Mouse (Mus musculus) neural tube, embryonic 13.5 days (tissue): Measurements from ENCODE around the gene Slc30a2. TPM values are rescaled to one million over a fixed set of nuclear protein-coding genes. Genes with fewer than 3 reads are reported as not detected.

Source experiments
- ATAC-seq: fragments of 200-750 bp; cut with Nextera tagmentation; 2 replicates; pipeline ENCODE4 v1.8.0; 2017; ENCODE audit warnings: low read depth, mild to moderate bottlenecking, moderate TSS enrichment, moderate library complexity
- H3K27ac ChIP-seq: fragments of 300-500 bp; sonication (generic); replicated peaks from 2 replicates; pipeline ENCODE4 v1.5.1; 2015; ENCODE audit warnings: moderate library complexity, mild to moderate bottlenecking, inconsistent platforms
- H3K27me3 ChIP-seq: fragments of 300-500 bp; sonication (generic); 2 replicates; pipeline ENCODE4 v1.6.1; 2015; ENCODE audit warnings: mild to moderate bottlenecking, inconsistent platforms
- H3K36me3 ChIP-seq: fragments of 300-500 bp; sonication (generic); 2 replicates; pipeline ENCODE4 v1.6.1; 2015; ENCODE audit warnings: mild to moderate bottlenecking, inconsistent platforms
- H3K4me1 ChIP-seq: fragments of 300-500 bp; sonication (generic); replicated peaks from 2 replicates; pipeline ENCODE4 v1.6.1; 2015; ENCODE audit warnings: inconsistent platforms
- H3K4me2 ChIP-seq: fragments of 300-500 bp; sonication (generic); 2 replicates; pipeline ENCODE4 v1.6.1; 2015; ENCODE audit warnings: inconsistent platforms, mild to moderate bottlenecking, moderate library complexity
- H3K4me3 ChIP-seq: fragments of 300-500 bp; sonication (generic); 2 replicates; pipeline ENCODE4 v1.5.1; 2015; ENCODE audit warnings: mild to moderate bottlenecking, inconsistent platforms
- H3K9ac ChIP-seq: fragments of 300-500 bp; sonication (generic); 2 replicates; pipeline ENCODE4 v1.6.1; 2015; ENCODE audit warnings: moderate library complexity, mild to moderate bottlenecking, inconsistent platforms
- H3K9me3 ChIP-seq: fragments of 300-500 bp; sonication (generic); 2 replicates; pipeline ENCODE4 v1.6.1; 2016; ENCODE audit warnings: inconsistent platforms
- whole genome bisulfite sequencing: fragments of 180-500 bp; shearing (Covaris S2); methylation state at CpG from one replicate; pipeline ENCODE4 v1.1.7; 2015; 5-methylcytosine and 5-hydroxymethylcytosine counted together
- polyA plus RNA-seq: library from polyadenylated mRNA; unstranded; fragments of >200 nt; fragmentation: Nextera tagmentation; extraction: Ambion mirVana; gene quantifications from 2 replicates; pipeline ENCODE4 v1.2.1, GENCODE M21; 2015

Slc30a2 gene
- polyA plus RNA-seq, 1 experiment from 2014 or later = 0.15 TPM

DNA sequence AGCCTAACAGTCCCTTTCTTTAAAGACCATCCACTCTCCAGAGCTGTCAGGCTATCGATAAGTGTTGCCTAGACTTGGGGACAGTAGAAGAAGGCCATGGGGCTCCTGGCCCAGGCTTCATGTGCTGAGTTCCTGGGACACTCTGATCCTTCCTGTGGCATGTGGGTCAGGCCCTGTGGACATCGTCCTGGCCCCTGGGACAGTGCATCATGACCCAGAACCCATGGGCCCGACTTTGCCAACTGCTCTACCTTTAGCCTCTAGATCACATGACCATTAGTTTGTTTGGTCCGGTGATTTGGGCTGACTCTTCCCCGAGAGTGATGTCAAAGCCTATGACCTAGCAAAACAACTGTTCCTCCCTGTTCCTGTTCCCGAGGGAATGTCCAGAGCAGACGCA lies 32.9 kb upstream of the Slc30a2 start:
- ATAC-seq = no peak
- H3K4me2 ChIP-seq = no peak overlapping the region
- no peak overlapping the region for H3K4me3 ChIP-seq
- H3K4me1 ChIP-seq = peaks cover 19% of the 10 kb centered on the region
- H3K9ac ChIP-seq = no peak overlapping the region
- WGBS = 89% methylated on average over 7 of the region's 7 CpGs
- H3K27ac ChIP-seq = no peak overlapping the region
- H3K27me3 ChIP-seq = no peaks in the 10 kb centered on the region
- H3K9me3 ChIP-seq = peaks cover 4% of the 10 kb centered on the region; the same call in 1 of the 2 replicates
- no peaks in the 10 kb centered on the region for H3K36me3 ChIP-seq

DNA sequence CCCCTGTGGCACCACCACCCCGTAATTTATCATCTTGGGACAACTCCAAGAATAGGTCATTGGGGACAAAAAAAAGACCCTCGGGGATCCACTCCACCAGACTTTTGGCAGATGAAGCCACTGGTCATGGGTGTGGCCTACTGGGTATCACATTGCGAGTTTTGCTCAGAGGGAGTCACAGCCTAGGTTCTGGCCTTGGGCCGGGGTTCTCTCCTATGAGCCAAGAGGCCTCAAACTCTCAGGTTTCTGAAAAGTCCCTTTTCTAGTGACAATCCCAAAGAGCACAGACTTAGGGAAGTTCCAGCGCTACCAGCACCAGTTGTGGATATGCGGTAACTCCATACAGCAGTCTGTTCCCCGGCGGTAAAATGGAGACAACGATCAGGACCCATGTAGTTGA lies 32.3 kb upstream of the Slc30a2 start:
- peaks cover 25% of the 10 kb centered on the region for H3K4me1 ChIP-seq
- peaks cover 4% of the 10 kb centered on the region; the same call in 1 of the 2 replicates for H3K9me3 ChIP-seq
- H3K27me3 ChIP-seq = no peaks in the 10 kb centered on the region
- no peak overlapping the region for H3K27ac ChIP-seq
- H3K4me2 ChIP-seq = no peak overlapping the region
- ATAC-seq = no peak
- no peak overlapping the region for H3K9ac ChIP-seq
- H3K4me3 ChIP-seq = no peak overlapping the region
- no peaks in the 10 kb centered on the region for H3K36me3 ChIP-seq
- WGBS = 93% methylated on average over 9 of the region's 9 CpGs

DNA sequence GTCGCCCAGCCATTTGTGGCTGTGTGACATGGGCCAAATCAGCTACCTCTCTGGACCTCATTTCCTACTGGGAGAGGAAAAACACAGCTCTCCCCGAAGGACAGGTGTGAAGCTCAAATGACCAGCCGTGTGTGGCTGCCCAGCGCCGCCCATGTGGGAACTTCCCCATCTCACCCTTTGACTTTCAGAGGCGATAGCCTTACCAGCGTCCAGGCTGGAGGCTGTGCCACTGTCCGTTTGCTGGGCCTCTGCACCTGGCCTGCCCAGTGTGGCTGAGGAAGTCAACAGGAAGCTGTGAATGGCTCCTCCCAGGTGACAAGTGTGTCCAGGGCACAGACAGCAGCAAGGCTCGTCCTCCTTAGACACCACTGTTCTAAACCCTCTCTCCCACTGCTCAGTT lies 31.2 kb upstream of the Slc30a2 start:
- 82% methylated on average over 9 of the region's 9 CpGs for WGBS

DNA sequence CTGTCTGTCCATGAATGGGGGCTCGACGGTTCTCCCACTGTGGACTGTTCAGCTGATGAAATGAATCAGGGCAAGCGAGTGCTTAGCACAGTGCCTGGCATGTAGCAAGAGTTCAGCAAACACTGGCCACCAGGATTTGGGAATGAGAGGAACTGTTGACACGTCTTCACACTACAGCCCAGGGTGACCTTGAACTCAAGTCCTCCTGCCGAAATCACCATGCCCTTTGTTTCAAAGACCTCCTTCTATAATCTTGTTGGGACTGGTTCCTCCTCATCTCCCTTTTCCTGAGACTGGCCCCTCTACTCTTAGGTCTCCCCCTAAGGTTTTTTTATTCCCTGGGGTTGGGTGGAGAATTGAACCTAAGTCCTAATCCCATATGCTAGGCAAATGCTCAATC lies 30.6 kb upstream of the Slc30a2 start:
- Histone ChIP-seq H3K9me3 (peaks cover 4% of the 10 kb centered on the region; the same call in 1 of the 2 replicates), H3K4me3 (no peak overlapping the region), H3K9ac (no peak overlapping the region), H3K27ac (no peak overlapping the region), H3K36me3 (no peaks in the 10 kb centered on the region), H3K27me3 (no peaks in the 10 kb centered on the region), H3K4me2 (no peak overlapping the region), H3K4me1 (peaks cover 21% of the 10 kb centered on the region)
- no peak for ATAC-seq
- WGBS = 89% methylated on average over 5 of the region's 5 CpGs

More for the DNA sequence above, 31.2 kb upstream of the Slc30a2 start:
- H3K9ac ChIP-seq = no peak overlapping the region
- H3K9me3 ChIP-seq = peaks cover 4% of the 10 kb centered on the region; the same call in 1 of the 2 replicates
- ATAC-seq = no peak
- H3K4me2 ChIP-seq = no peak overlapping the region
- H3K4me3 ChIP-seq = no peak overlapping the region
- no peaks in the 10 kb centered on the region for H3K36me3 ChIP-seq
- H3K27me3 ChIP-seq = no peaks in the 10 kb centered on the region
- H3K4me1 ChIP-seq = peaks cover 25% of the 10 kb centered on the region
- H3K27ac ChIP-seq = no peak overlapping the region

DNA sequence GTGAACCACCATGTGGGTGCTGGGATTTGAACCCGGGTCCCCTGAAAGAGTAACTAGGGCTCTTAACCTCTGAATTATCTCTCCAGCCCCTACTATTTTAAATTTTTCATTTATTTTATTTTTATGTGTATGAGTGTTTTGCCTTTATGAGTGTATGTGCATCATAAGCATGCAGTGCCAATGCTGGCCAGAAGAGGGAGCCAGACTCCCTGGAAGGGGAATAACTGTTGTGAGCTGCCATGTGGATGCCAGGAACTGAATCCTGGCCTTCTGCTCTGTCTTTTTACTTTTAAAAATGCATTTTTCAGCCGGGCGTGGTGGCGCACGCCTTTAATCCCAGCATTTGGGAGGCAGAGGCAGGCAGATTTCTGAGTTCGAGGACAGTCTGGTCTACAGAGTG lies 30.1 kb upstream of the Slc30a2 start:
- H3K27me3 ChIP-seq = no peaks in the 10 kb centered on the region
- WGBS = 94% methylated on average over 6 of the region's 6 CpGs
- no peak overlapping the region for H3K4me2 ChIP-seq
- ATAC-seq = no peak
- no peak overlapping the region for H3K9ac ChIP-seq
- H3K4me3 ChIP-seq = no peak overlapping the region
- H3K9me3 ChIP-seq = peaks cover 4% of the 10 kb centered on the region; the same call in 1 of the 2 replicates
- no peaks in the 10 kb centered on the region for H3K36me3 ChIP-seq
- no peak overlapping the region for H3K27ac ChIP-seq
- H3K4me1 ChIP-seq = peaks cover 16% of the 10 kb centered on the region

DNA sequence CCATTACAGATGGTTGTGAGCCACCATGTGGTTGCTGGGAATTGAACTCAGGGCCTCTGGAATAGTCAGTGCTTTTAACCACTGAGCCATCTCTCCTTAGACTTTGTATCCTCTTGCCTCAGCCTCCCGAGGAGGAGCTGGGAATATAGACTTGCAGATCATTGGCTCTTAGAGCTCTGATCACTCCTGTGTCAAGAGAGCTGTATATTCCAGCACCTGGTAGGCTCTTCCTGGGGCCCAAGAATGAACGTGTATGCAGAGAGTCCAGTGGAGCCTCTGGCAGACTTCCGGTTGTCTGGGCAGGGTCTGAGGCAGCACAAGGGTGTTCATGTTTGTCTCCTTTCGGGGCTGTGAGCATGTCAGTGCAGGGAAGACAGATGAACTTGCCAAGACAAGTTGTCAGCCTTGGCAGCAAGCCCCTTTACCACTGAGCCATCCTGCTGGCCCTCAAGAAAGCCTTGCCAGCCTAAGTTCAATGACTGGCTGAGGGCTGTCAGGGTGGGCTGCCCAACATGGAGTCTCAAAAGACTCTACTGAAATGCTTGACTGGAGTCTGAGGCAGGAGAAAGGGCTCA lies 28.8 kb upstream of the Slc30a2 start:
- Histone ChIP-seq H3K4me2 (no peak overlapping the region), H3K4me1 (peaks cover 13% of the 10 kb centered on the region), H3K4me3 (no peak overlapping the region), H3K9me3 (peaks cover 4% of the 10 kb centered on the region; the same call in 1 of the 2 replicates), H3K9ac (no peak overlapping the region), H3K27ac (no peak overlapping the region), H3K36me3 (no peaks in the 10 kb centered on the region), H3K27me3 (no peaks in the 10 kb centered on the region)
- WGBS = 78% methylated on average over 4 of the region's 4 CpGs
- ATAC-seq = no peak

DNA sequence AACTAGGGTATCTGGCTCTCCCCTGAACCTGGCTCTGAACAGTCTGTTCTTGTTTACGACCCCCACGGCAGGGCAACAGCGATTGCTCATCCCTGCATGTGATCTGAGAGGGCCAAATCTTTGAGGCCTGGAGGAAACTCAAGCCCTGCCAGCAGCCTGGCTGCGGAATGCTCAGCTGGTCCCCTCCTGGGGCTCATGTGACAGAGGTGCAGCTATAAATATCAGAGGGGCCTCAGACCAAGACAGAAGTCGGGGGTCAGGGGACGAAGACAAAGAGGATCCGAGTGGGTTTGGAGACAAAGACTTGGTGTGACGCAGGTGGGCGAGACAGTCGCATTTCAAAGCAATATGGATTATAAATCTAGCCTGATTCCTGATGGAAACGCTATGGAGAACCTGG lies 28.1 kb upstream of the Slc30a2 start, which contains the start of gene Trim63:
Gene Trim63, plus strand, starts transcription at position 245 of the 400 bp plus-strand sequence.
- no peaks in the 10 kb centered on the region for H3K36me3 ChIP-seq
- H3K4me2 ChIP-seq = 0 out of 2 replicates have a peak within 1 kb of the TSS, but pooled peaks have one; percentile 4
- WGBS = 12% methylated on average over 11 of the region's 11 CpGs
- peaks cover 4% of the 10 kb centered on the region; the same call in 1 of the 2 replicates for H3K9me3 ChIP-seq
- H3K27me3 ChIP-seq = no peaks in the 10 kb centered on the region
- H3K4me1 ChIP-seq = peaks cover 13% of the 10 kb centered on the region
- peak; percentile 36; the same call in 1 of the 2 replicates for ATAC-seq
- 0 out of 2 replicates have a peak within 1 kb of the TSS, but pooled peaks have one; percentile 35 for H3K27ac ChIP-seq
- no peak within 1 kb of the TSS for H3K4me3 ChIP-seq
- H3K9ac ChIP-seq = no peak within 1 kb of the TSS

DNA sequence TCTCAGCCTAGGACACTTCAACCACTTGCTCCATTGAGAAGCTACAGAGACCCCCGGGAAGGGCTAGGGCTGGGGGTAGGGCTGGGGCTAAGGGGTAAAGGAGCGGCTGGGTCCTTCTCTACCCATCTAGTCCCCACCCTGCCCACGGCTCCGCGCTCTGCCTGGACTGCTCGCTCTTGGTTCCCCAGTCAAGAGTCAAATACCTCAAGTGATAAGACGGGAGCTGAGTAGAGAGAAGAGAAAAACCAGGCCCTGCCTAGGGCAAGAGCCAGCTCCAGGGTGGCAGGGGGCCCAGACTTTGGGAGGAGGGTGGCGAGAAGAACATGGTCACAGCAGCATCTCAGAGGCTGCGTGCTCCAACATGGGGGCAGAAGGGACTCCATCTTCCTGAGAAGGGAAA lies 27.5 kb upstream of the Slc30a2 start:
- Histone ChIP-seq H3K9me3 (peaks cover 4% of the 10 kb centered on the region; the same call in 1 of the 2 replicates), H3K27me3 (no peaks in the 10 kb centered on the region), H3K4me1 (peaks cover 13% of the 10 kb centered on the region), H3K9ac (no peak overlapping the region), H3K36me3 (no peaks in the 10 kb centered on the region), H3K27ac (no peak overlapping the region), H3K4me2 (0 out of 2 replicates have a peak overlapping the region, but pooled peaks have one; percentile 4), H3K4me3 (no peak overlapping the region)
- 74% methylated on average over 9 of the region's 9 CpGs for WGBS
- no peak for ATAC-seq

DNA sequence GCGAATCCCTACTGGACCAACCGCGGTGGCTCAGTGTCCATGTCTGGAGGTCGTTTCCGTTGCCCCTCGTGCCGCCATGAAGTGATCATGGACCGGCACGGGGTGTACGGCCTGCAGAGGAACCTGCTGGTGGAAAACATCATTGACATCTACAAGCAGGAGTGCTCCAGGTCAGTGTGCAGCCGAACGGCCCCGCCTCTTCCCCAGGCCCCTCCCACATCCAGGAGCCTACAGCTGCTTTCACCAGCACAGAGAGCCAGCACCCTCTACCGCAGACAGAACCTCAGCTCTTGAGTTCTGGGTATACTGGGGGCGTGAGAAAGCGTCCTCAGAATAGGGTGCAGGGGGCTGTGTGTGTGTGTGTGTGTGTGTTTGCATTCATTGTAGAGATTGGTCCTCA lies 26.6 kb upstream of the Slc30a2 start:
- no peak overlapping the region for H3K9ac ChIP-seq
- WGBS = 56% methylated on average over 16 of the region's 16 CpGs
- no peak overlapping the region for H3K4me3 ChIP-seq
- peaks cover 13% of the 10 kb centered on the region for H3K4me1 ChIP-seq
- H3K9me3 ChIP-seq = peaks cover 4% of the 10 kb centered on the region; the same call in 1 of the 2 replicates
- no peaks in the 10 kb centered on the region for H3K36me3 ChIP-seq
- H3K27me3 ChIP-seq = no peaks in the 10 kb centered on the region
- no peak; the same call in 1 of the 2 replicates for ATAC-seq
- no peak overlapping the region for H3K4me2 ChIP-seq
- no peak overlapping the region for H3K27ac ChIP-seq

DNA sequence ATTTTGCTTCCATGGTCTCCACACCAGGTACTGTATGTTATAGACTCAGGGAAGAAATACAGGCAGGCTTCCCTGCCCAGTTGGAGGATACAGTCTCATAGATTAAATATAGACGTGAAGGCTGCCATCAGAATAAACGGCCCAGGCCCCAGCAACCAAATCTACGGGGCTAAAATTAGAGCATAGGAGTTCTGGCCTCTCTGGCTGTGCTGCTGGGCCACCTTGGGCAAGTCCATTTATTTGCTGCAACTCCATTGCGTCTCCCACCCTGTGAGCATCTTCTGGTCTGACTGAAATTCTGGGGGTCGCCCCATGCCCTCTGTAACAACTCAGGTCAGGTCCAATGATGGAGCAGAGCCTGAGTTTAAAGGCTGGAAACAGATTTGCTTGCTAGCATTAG lies 23.9 kb upstream of the Slc30a2 start:
- Histone ChIP-seq H3K4me2 (no peak overlapping the region), H3K27me3 (no peaks in the 10 kb centered on the region), H3K9ac (no peak overlapping the region), H3K36me3 (no peaks in the 10 kb centered on the region), H3K4me3 (no peak overlapping the region), H3K9me3 (no peaks in the 10 kb centered on the region), H3K4me1 (peaks cover 13% of the 10 kb centered on the region), H3K27ac (no peak overlapping the region)
- no peak for ATAC-seq
- 89% methylated on average over 5 of the region's 5 CpGs for WGBS

DNA sequence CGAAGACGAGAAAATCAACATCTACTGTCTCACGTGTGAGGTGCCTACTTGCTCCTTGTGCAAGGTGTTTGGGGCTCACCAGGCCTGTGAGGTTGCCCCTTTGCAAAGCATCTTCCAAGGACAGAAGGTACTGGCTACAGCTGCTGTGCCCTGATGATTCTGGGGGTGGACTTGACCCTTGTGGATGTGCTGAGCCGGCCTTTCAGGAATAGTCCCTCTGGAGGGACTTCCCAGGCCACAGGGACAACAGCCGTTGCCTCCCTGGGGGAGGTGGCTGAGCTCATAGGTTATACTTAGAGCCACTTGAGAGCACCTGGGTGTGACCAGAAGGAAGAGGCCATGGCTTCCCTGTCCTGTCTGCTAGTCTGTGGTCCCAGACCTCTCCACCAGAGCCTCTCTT lies 23.3 kb upstream of the Slc30a2 start:
- no peak overlapping the region for H3K4me2 ChIP-seq
- no peak overlapping the region for H3K27ac ChIP-seq
- H3K4me1 ChIP-seq = peaks cover 10% of the 10 kb centered on the region
- H3K9me3 ChIP-seq = no peaks in the 10 kb centered on the region
- no peak overlapping the region for H3K9ac ChIP-seq
- ATAC-seq = no peak
- 76% methylated on average over 5 of the region's 5 CpGs for WGBS
- no peaks in the 10 kb centered on the region for H3K36me3 ChIP-seq
- no peak overlapping the region for H3K4me3 ChIP-seq
- no peaks in the 10 kb centered on the region for H3K27me3 ChIP-seq

DNA sequence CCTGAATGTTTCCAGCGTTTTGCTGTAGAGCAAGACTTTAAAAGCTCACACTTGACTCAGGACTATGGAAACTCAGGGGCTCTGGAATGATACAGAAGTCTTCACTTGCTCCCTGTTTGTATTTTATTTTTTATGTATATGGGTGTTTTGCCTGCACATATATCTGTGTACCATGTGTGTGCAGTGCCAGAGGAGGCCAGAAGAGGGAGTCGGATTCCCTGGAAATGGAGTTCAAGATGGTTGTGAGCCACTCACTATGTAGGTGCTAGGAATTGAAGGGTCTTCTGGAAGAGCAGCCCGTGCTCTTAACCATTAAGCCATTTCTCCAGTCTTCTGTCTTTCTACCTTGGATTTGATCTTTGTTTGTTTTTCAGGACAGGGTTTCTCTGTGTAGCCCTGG lies 21.5 kb upstream of the Slc30a2 start:
- Histone ChIP-seq H3K36me3 (no peaks in the 10 kb centered on the region), H3K27ac (no peak overlapping the region), H3K4me3 (no peak overlapping the region), H3K27me3 (no peaks in the 10 kb centered on the region), H3K9me3 (no peaks in the 10 kb centered on the region), H3K4me2 (no peak overlapping the region), H3K9ac (no peak overlapping the region), H3K4me1 (no peaks in the 10 kb centered on the region)
- 62% methylated on average over 3 of the region's 3 CpGs for WGBS
- ATAC-seq = no peak

DNA sequence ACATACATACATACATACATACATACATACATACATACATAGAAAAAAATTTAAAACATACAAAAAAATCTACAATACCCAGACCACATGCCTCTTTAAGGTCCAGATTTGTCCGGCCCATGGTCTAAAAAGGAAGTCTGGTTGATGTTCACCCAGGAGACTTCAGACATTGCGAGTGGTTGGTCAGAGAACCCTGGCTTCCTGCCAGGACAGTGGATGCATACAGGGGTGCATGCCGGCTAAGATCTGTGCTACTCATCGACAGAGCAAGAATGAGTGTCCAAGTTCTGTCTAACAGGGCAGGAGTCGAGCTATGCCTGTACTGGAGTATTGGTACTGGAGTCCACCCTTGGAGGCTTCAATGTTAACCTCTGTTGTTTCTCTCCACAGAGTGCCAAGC lies 18.3 kb upstream of the Slc30a2 start:
- Histone ChIP-seq H3K4me3 (no peak overlapping the region), H3K4me1 (no peaks in the 10 kb centered on the region), H3K9ac (no peak overlapping the region), H3K4me2 (no peak overlapping the region), H3K9me3 (no peaks in the 10 kb centered on the region), H3K27me3 (no peaks in the 10 kb centered on the region), H3K36me3 (no peaks in the 10 kb centered on the region), H3K27ac (no peak overlapping the region)
- ATAC-seq = no peak
- WGBS = 72% methylated on average over 5 of the region's 5 CpGs
